Mouse (Mus musculus) right cerebral cortex, postnatal 25 days (tissue): Measurements from ENCODE around the gene Krt73.
A peak's percentile ranks its signal among the peaks of the same experiment; 100 is the strongest.

Source experiments
- DNase-seq: peaks from one replicate; pipeline ENCODE4 v3.0.0; 2022

Gene Krt73

DNA sequence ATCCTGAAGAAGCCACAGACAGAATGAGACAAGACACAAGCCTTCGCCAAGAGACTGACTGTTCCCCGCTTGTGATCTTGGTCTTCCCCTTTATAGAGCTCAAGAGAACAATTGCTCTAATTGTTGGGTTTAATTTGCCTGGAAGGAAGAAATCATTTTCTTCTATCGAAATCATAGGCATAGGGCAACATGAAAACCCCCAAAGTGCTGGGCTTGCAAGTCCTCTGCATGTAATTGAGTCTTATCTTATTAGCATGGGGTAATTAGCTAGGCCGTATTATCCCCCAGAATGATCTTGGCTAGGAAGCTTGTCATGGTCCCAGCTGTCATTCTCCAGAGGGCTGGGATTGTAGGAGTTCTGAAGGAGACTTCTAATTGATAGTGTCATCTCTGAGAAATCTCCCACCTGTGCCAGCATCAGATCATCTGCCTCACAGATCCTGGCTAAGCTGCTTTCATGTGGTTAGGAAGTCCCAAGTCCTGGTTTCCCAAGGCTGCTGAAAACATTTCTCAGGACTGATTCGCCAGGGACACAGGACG, at the start of gene Krt73:
Krt73 (minus strand) TSS at position 51 of the 540 bp plus-strand sequence.
- DNase-seq = no peak

DNA sequence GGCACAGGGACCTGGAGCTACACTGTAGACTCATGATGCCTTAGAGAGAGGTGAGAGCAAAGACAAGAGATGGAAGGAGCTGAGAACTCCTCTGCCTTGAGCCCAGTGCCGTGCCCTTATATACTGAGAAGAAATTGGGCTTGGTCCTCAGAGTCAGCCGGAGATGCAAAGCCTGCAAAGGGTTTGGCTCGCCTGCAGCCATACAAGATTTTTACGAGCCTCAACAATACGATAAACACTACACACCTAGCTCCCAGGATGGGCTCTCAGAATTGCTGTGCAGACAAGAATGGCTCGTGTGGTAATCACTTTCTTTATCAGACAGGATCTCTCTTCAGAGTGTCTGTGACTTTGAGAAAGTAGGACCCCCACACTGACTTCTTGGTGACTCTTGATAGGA, 48.5 kb upstream of the Krt73 start, which contains the start of gene Krt1:
Krt1 (minus strand) TSS at position 101 of the 400 bp plus-strand sequence.
- no peak for DNase-seq

DNA sequence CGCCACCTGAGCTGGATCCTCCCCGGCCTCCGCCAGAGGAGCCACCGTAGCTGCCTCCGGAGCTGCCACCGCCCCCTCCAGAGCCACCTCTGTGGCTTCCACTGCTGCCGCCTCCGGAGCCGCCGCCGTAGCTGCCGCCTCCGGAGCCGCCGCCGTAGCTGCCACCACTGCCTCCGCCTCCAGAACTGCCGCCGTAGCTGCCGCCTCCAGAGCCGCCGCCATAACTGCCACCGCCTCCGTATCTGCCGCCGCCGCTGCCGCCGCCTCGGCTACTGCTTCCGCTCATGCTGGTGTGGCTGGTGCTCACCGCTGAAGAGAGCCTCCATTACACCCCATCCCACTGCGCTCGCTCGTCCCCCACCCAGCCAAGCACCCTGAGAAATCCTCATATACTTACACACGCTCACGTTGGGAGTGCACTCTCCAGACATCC, 43.8 kb upstream of the Krt73 start:
- peak; percentile 67 for DNase-seq

DNA sequence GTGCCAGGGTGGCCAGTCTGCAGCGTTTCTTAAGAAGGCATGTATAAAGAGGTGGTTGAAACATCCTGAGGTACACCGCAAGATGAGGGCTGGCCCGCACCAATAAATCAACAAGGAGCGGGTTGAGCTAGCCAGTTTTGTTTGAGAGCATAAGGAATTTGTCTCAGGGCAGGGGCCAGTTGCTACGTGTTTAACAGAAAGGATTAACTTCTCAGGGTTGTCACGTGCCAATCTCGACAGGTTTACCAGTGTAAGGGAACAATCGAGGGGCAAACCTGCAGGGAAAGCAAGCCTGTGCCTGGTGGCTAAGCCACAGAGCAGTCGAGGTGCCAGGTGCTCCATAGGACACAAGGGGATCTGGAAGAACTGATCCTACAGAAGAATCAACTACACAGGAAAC, 41.0 kb upstream of the Krt73 start:
- DNase-seq = no peak

DNA sequence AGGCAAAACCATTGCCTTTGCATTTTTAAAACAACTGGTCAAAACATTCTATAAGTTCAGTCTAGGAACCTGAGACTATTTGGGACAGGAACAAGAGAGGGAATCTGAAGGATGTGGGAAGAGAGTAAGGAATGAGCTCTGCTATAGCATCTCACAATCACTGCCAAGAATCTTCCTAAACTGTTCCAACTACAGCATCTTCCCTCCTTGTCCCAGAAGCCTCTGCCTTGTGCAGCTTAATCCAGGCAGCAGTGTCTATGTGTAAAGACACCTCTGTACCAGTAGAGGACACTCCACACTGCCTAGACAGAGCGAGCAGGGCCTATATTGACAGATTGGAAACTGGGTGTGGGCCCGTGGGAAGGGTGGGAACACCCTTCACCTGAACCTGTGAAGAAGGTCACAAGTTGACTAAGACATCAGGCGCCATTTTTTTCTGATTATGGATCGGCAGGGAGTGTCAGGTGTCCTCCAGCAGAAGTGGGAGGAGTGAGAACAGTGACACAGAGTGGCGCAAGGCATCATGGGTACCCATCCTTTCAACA, 32.7 kb upstream of the Krt73 start:
- DNase-seq = no peak

DNA sequence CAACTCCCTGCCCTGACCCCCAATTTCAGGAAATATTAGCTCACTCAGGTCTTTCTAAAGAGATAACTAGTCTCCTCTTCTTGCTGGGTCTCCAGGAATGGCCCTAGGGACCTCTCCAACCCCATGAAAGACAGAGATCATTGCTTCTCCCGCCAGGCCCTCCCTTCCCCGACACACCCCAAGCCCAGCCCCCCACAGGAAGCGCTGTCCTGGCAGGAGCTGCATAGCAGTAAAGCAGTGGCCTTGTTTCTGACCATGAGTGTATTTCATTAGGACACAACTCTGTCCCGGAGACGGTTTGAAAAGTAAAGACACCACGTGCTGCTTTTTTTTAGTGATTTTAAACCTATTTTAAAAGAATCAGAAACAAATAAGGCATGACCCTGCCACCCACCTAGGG, 31.0 kb upstream of the Krt73 start:
- DNase-seq = no peak

DNA sequence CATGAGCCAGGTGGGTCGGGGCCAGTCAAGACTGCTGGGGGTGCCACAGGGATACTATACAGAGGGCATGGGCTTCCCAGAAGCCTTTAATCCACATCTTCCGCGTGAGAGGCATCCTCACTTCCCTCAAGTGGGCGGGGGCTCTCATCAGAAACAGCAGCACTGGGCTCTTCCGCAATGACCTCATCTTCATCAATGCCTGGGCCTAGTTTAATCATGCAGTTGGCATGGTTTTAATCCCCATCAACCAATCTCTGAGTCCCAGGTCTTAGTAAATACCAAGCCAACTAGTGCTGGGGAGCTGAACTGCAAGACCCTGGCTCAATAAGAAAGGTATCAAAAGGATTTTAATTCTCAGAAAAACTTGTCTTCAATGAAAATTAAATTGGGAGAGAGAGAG, 27.3 kb upstream of the Krt73 start:
- no peak for DNase-seq

DNA sequence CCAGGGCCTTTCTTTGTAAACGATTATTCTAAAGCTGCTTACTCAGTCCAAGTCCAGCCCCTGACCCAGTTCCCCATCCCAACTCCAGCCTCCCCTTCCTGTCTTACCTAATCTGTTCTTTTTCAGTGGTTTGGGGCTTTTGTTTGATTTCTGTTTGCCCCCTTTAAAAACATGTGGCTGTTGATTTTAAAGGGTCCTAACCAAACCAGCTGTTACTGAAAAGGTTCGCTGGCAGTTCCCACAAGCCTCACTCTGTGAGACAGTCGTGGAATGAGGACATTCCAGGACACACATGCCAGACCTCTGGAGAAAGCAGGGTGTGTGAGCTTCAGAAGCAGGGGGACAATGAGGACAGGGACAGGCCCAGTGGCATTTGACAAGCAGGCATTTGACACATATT, 19.6 kb upstream of the Krt73 start:
- DNase-seq = no peak

DNA sequence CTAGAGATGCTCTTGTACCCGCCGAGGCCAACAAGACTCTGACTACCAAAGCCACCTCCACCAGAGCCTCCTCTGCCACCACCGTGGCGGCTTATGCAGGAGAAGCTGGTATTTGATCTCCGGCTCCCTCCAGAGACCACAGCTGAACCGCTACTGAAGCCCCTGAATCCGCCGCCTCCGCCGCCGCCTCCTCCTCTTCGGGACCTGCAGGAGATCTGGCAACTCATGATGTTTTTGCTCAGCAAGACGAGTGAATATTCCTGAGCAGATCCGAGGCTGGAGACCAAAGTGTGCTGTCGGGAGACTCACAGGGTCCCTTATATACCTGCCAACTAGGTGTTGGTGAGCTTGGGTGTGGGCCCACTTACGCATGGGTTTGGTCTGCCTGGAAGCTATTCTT, 15.7 kb upstream of the Krt73 start, which contains the start of gene Krt2:
Krt2 (minus strand) TSS at position 295 of the 400 bp plus-strand sequence.
- no peak for DNase-seq

DNA sequence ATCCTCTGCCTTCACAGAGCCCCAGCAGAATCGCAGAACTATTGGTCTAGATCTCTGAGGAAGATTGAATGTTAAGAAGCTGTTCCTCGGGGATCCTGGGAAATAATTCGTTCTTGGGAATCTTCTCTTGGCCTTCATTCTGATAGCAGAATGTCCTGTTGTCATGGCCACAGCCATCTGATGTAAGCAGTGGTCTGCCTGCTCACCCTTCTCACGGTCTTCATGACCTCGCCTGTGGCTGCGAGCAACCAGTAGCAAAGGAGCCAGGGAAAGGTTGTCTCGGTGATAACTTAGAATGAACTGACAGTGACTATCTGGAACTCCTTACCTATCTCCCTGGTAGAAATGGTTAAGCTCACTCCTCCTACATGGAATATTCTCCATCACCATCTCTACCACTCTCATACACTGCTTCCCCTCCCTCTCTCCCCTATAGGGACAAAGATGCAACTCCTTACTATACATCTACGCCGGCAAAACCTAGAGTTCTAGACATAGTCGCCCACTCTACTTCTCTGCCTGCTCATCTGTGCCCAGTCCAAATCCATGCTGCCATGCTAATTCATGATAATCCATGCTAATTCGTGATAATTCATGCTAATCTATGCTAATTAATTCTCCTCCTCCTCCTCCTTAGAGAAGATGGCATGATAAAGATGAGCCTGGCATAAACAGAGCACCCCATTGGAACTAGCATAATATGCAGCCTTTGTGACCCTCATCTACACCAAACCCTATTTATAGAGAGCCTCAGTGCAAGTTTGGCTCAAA, 1.1 kb upstream of the Krt73 start:
- peak; percentile 32 for DNase-seq

DNA sequence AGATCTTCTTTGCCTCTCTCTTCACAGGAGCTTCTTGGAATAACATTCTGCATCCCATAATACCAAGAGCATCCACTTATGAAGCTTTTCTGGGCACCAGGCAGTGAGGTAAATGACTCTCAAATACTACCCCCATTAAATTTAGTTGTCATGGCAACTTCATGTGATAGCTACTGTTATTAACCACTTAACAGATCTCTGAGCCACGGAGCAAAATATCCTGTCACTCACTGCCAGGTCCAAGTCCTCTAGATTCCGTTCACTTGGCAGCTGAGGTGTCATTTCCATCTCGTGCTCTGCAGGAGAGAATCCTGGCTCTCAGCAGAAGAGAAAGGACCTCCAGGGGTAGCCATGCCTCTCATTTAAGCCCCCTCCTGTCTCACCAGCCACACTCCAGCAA, 11.3 kb downstream of the Krt73 start:
- DNase-seq = no peak

DNA sequence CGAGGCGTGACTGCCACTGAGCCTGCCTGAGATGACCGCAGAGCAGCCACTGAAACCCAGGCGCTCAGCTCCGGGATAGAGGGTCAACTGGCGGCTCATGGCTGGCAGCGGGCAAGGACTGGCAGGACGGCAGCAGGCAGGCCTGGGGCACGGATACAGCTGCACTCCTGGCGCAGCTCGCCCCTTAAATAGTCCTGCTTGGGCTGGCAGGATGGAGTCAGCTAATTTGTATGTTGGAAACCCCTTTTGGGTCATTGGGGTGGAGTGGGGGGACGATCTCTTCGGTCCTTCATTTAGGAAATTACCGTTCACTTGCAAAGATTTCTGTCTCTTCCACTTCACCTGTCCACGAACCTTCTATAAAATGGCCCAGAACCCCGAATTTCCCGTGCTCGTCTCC, 15.8 kb downstream of the Krt73 start, which contains the start of gene Krt72:
Krt72 (minus strand) TSS at position 101 of the 400 bp plus-strand sequence.
- no peak for DNase-seq

DNA sequence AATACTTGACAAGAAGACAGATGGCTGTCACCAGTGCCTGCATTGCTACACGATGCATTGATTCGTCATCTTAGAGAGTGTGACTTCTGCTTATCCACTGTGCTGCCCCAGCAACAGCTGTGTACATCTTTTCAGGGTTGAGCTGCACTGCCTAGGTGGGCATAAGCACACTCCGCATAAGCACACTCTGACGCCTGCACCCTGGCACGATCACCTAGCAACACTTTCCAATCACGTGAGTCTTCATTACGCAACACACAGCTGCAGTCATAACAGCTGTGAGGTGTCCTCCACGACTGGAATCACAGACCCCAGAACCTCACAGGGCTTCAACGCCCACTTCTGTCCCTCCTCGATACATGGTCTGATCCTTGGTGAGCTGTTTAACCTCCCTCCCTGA, 28.7 kb downstream of the Krt73 start:
- DNase-seq = no peak

DNA sequence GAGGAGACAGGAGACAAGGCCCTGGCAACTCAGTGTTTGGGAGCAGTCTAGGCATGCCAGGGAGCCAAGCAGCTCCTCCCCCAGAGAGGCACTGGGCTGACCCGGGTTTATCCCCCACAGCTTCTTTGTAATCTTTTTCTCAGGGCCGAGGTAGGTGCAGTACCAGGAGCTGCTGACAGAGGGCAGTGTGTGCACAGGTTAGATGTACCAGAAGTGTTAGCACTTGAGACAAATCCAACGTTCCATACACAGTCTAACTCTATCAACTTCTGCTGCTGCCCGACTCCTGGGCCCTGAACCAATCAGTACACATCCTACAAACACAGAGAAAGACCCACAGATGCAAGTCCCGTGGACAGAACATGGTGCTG, 29.4 kb downstream of the Krt73 start:
- DNase-seq = peak; percentile 77

DNA sequence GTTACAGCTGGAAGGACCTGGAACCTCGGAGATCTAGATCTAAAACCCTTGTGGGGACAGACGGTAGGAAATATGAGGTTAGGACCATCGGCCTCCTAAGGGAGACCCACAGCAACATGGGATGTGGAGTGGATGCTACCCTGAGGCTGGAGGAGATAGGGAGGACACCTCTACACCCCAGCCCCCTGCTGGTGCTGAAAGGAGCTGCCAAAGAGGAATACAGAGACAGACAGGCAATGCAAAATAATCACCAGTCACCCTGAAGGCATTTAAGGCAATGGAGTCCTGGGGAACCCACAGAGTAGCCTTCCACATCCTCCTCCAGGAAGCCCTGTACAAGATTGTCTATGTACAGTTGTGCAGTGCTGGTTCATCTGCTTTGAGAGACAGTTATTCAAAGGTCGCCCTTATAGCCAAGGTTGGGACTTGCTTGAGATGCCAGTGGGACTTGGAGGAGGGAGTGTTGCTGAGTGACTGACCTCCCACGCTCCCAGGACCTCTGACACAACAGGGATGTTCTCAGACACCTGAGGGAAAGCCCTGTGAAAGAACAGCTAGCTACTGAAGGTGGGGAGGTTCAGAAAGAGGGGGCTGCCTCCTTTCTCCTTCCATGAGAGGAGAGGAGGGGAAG, 30.0 kb downstream of the Krt73 start:
- no peak for DNase-seq

DNA sequence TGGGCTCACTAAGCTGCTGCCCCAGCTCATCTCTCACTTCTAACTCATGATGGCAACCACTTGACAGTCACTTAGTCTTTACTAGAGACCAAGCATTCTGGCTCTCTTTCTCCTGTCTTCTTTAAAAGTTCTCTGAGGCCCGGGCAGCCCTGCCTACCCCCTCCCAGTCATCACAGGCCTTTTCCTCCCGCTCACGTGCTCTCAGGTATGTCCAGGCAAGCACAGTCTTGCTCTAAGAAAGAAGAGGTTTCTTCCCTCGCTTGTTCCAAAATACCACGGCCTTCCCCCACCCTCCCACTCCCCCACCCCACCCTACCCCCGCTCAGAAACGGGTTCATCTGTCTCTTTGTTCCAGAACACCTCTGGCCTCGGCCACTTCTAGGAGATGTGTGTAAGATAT, 31.9 kb downstream of the Krt73 start:
- DNase-seq = no peak
